Mouse (Mus musculus): ENCODE measurements at regions not wholly inside any gene's neighbourhood (a gene's known extent, or its start where the extent isn't known, plus 50 kb on each side); places are given as distances from the start of the nearest gene placed in this dataset.
A peak's percentile ranks its signal among the peaks of the same experiment; 100 is the strongest.

GRCm38 (mm10) chr2:128334757-128335500 lies 209.1 kb downstream of the Bcl2l11 start:
- DNase-seq (ENCODE audit: low spot score) = no peak

- DNase-seq (ENCODE audit: low spot score) = no peak
These were observed 211.4 kb downstream of the Bcl2l11 start for GRCm38 (mm10) chr2:128337192-128337591.

DNA sequence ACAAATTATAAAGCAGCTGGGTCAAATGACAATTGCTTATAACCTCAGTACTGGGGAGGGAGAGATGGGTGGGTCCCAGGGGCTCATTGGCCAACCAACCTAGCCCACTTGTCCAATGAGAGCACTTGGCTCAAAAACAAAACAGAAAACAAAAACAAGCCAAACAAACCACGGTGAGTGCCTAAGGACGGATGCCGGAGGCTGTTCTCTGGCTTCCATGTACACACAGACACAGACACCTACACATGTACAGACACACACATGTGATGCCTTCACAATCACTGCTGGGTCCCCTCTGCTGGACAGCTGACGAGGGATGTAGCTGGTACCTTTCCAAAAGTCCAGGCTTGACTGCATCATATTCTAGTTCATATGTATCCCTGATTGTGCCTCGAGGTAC lies 212.0 kb downstream of the Bcl2l11 start:
- no peak for DNase-seq (ENCODE audit: low spot score)

GRCm38 (mm10) chr2:128338474-128338873 lies 212.6 kb downstream of the Bcl2l11 start:
- DNase-seq (ENCODE audit: low spot score) = no peak

- DNase-seq (ENCODE audit: low spot score) = no peak
These were observed 213.3 kb downstream of the Bcl2l11 start for GRCm38 (mm10) chr2:128339061-128339642.

DNA sequence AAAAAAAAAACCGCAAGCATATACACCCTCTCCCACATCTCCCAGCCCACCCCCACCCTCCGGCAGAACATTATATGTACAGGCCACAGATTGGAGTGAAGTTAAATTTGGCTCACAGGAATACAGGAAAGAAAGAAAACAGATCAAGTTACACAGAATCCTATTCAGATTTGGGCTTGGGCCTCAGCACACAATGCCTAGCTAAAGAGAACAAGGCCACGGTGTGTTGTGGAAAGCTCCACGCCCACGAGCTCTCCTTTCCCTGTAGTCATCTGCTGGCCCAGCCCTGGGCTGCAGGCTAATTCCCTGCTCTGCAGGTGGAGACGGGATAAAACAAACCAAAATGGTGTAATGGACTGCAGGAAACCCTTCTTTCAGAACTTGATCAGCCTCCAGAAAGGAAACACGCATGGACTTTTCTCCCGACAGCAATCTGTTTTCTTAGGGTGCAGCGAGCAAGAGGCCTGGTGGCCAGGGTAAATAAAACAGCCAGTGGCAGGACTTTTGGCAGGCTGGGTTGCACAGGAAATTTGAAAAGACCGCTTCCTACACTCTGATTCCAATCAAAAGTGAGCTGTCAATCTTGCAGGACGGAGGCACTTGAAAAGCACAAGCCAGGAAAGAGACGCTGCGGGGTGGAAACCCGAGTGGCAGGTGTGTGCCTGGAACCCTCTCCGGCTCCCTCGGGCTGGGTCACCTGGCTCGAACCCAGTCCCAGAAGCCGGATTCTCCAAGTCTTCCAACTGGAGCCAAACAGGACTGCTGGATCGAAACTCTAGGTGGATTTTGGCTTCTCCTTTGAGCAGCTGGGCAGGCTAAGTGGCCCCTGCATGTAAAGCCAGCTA lies 214.0 kb downstream of the Bcl2l11 start:
- DNase-seq (ENCODE audit: low spot score) = no peak

GRCm38 (mm10) chr2:128340631-128341240 lies 214.9 kb downstream of the Bcl2l11 start:
- DNase-seq (ENCODE audit: low spot score) = no peak

- DNase-seq (ENCODE audit: low spot score) = no peak
These were observed 216.4 kb downstream of the Bcl2l11 start for GRCm38 (mm10) chr2:128342212-128342611.

- no peak for DNase-seq (ENCODE audit: low spot score)
These were observed 219.7 kb downstream of the Bcl2l11 start for GRCm38 (mm10) chr2:128345557-128345956.

GRCm38 (mm10) chr2:128348556-128348955 lies 222.7 kb downstream of the Bcl2l11 start:
- DNase-seq (ENCODE audit: low spot score) = no peak

DNA sequence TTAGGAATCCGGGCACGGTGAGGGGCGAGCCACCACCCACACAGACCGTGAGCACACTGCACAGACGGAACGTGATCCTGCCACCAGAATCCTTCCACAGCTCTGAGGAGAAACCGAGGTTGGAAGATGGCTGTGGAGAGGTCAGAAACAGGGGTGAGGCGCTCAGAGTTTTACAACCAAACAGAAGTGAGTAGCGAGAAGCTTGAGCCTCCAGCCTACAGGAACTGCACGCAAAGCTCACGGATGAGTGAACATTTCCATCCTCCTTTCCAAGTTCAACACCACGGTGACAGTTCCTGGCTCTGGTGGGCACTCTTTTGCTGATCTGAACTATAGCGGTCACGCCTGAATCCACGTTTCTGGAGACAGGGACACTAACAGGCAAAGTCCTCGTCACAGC lies 225.6 kb downstream of the Bcl2l11 start:
- no peak for DNase-seq (ENCODE audit: low spot score)

DNA sequence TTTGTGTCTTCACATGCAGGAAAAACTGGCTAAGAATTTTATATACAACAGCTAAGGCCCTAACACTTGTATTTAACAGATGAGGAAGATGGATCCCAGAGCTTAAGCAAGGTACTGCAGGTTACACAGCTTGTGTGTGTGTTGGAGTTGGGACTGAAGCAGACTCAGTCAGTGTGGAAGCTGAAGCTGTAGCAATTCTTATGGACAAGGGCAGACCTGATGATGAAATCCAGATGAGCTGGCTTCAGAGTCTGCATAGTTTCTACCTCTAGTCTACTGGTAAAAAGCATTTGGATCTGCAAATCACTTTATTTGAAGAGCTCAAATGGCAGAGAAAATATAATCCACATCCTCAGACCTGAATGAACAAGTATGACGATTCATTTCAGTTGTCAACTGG lies 226.7 kb downstream of the Bcl2l11 start:
- no peak for DNase-seq (ENCODE audit: low spot score)

DNA sequence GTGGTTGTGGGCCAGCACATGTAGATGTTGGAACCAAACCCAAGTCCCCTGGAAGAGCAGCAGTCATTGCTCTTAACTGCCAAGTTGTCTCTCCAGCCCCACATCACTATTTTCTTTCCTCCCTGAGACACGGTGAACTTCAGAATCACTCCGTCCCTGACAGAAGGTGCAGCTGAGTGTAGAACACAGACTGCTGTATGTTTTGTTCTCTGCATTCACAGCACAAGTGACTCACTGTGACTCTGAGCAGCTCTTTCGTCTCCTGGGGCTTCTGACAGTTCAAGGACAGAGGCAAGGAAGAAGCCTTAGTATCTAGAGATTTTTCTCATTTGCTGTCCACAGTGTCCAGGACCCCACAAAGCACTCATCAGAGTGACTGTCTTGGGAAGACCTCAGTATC lies 227.6 kb downstream of the Bcl2l11 start:
- DNase-seq (ENCODE audit: low spot score) = no peak

DNA sequence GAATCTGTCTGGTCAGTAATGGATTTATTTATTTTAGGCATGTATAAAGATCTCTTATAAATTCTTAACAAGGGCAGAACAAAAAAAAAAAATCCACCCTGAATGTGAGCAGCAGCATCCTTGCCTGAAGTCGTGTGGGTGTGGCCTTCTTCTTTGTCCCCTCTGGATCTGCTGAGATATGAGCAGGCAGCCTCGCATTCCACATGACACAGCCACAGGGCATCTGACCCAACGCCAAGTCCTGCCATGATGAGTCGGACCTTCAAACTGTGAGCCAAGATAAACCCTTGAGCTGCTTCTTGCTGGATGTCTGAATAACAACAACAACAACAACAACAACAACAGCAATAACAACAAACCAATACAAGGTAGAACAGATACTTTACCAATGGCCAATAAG lies 230.5 kb downstream of the Bcl2l11 start:
- DNase-seq (ENCODE audit: low spot score) = no peak

GRCm38 (mm10) chr2:128359106-128359505 lies 231.9 kb upstream of the Spdye4c start:
- DNase-seq (ENCODE audit: low spot score) = no peak

DNA sequence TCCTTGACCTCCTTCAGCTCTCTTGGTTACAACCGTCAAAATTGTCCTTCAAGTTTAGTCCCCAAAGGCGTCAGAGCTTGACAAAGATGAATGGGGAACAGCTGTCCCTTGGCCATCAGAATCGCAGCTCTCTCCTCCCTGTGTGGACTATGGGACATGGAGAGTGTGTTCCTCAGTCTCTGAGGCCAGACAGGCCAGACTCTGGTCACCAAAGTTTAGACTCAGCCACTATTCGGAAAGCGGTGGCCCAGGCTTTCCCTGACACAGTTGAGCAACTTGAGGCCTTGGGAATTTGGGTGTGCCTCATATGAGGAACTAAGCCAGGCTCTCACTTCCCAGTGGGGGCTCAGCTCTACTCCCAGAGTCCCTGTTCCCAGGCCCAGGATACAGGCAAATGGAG lies 230.5 kb upstream of the Spdye4c start:
- DNase-seq (ENCODE audit: low spot score) = no peak

DNA sequence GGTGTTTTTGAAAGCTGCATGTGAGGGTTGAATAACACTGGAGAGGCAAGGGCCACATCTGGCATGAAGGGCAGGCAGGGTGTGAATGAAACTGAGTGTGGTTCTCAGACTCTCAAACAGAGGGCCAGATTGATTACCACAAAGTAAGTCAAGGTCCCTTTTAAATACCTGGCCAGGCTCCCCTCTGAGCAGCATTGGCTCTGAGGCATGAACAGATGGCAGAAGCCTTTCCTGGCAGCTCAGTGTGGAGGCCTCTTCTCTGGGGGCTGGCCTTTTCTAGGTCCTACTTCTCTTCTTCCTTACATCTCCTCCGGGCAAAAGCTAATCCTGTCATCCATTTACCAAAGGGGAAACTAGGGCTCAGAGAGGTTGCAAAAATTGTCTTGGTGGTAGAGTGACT lies 229.6 kb upstream of the Spdye4c start:
- no peak for DNase-seq (ENCODE audit: low spot score)

GRCm38 (mm10) chr2:128364161-128364560 lies 226.8 kb upstream of the Spdye4c start:
- peak; percentile 55 for DNase-seq (ENCODE audit: low spot score)

GRCm38 (mm10) chr2:128365004-128365403 lies 226.0 kb upstream of the Spdye4c start:
- no peak for DNase-seq (ENCODE audit: low spot score)

- DNase-seq (ENCODE audit: low spot score) = no peak
These were observed 225.2 kb upstream of the Spdye4c start for GRCm38 (mm10) chr2:128365775-128366174.

DNA sequence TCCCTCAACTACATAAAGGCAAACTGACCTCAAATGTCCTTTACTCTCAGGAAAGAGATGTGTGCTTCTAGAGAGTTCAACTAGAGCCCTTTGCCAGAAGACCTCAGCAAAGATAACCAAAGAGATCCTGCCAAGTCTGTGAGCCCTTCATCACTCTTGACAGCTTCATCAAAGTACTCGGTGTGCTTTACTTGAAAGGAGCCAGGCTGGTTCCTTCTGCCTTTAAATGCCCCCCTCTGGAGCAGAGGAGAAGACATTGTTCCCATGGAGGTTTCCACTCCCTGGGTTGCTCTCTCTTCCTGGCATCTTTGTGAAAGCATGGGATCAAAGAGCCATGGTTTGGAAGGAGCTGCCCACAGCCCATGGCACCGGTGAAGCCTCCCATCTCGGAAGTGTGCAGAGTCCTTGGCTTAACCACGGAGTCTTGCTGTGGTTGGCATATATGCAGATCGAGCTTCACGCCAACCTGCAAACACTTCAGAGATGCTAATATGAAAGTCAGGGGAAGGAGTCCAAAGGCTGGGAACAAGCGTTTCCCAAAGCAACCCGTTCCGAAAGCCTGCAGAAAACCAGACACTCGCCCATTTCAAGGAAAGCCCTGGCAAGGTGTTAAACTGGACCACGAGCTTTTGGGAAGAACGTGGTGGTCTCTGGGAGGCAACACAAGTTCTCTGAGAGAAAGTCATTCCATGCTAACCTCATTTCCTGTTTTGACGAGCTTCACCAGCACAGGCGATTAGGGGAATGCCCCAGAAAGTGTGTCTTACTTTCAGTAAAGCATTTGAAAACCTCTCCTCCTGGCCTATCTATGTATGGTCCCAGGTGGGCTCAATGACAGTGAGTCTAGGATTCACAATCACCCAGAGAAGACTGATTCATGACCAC lies 223.5 kb upstream of the Spdye4c start:
- DNase-seq (ENCODE audit: low spot score) = no peak

Measured in urinary bladder, postnatal 25 days (tissue).